Mouse (Mus musculus) lung, adult 2 months (tissue): ENCODE results near the gene Pld4. TPM values are rescaled to one million over a fixed set of nuclear protein-coding genes. Genes with fewer than 3 reads are reported as not detected.

Experiments
- DNase-seq: peaks from one replicate; pipeline ENCODE4 v3.0.0; 2022
- H3K4me1 ChIP-seq: fragments of 200-500 bp; 2 replicates; pipeline ENCODE4 v1.6.1; 2011; ENCODE audit warnings: low read length; ENCODE audit not compliant: control insufficient read depth, insufficient read depth
- H3K4me3 ChIP-seq: fragments of 200-500 bp; replicated peaks from 2 replicates; pipeline ENCODE3; 2011; ENCODE audit warnings: low read depth, mild to moderate bottlenecking, control low read depth, low read length; ENCODE audit errors: extremely low read depth
- CTCF ChIP-seq: fragments of 200-500 bp; IDR thresholded peaks from 2 replicates; pipeline ENCODE4 v1.5.1; 2011; ENCODE audit warnings: mild to moderate bottlenecking, low read length, control low read depth; ENCODE audit not compliant: insufficient read depth
- POLR2A ChIP-seq: fragments of 200-500 bp; IDR thresholded peaks from 2 replicates; pipeline ENCODE4 v1.6.1; 2011; ENCODE audit warnings: low read depth, mild to moderate bottlenecking, control low read depth, low read length, borderline replicate concordance; ENCODE audit errors: extremely low read depth
- WGBS: fragments of 180-500 bp; shearing (Covaris S2); methylation state at CpG from one replicate; pipeline ENCODE4 v1.1.7; 2018; 5-methylcytosine and 5-hydroxymethylcytosine counted together
- polyA plus RNA-seq: library from polyadenylated mRNA; depleted of rRNA; stranded (reverse); fragments of >200 nt; gene quantifications from 2 replicates; pipeline ENCODE4 v1.2.3, GENCODE M21; 2012

Pld4 gene
- polyA plus RNA-seq, 1 experiment: 90.1 TPM

GRCm38 (mm10) chr12:112763176-112763575 is 2.7 kb downstream of the Pld4 start:
- TF ChIP-seq POLR2A (no peak), CTCF (no peak)
- Histone ChIP-seq H3K4me1 (no peaks in the 10 kb centered on the region), H3K4me3 (no peak overlapping the region)
- no peak for DNase-seq
- 78% methylated on average over 4 of the region's 4 CpGs for WGBS

- Histone ChIP-seq H3K4me1 (no peaks in the 10 kb centered on the region), H3K4me3 (no peak overlapping the region)
- TF ChIP-seq POLR2A: no peak
- no peak for TF ChIP-seq CTCF
- DNase-seq: no peak
- WGBS: 80% methylated on average over 5 of the region's 5 CpGs
Measured at GRCm38 (mm10) chr12:112764141-112764540, 3.7 kb downstream of the Pld4 start.

DNA sequence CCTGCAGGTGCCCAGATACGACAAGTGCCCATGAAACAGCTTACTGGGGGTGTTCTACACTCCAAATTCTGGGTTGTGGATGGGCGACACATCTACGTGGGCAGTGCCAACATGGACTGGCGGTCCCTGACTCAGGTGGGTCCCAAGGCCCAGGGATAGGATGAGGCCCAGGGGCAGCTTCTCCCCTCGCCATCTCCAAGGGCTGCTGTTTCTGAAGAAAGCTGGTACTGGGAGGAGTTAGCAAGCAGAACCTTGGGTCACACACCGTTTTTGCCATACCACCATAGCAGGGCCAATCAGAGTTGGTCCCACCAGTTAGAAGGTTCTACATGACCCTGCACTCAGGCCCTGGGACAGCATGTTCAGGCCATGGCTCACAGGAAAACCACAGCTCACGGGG is 4.5 kb downstream of the Pld4 start:
- TF ChIP-seq CTCF (no peak), POLR2A (no peak)
- no peak for DNase-seq
- Histone ChIP-seq H3K4me1 (no peaks in the 10 kb centered on the region), H3K4me3 (no peak overlapping the region)
- 90% methylated on average over 7 of the region's 7 CpGs for WGBS

- no peak for TF ChIP-seq POLR2A
- TF ChIP-seq CTCF: no peak
- DNase-seq: no peak
- 90% methylated on average over 7 of the region's 7 CpGs for WGBS
- Histone ChIP-seq H3K4me1 (no peaks in the 10 kb centered on the region), H3K4me3 (no peak overlapping the region)
Measured at GRCm38 (mm10) chr12:112766586-112766985, 6.1 kb downstream of the Pld4 start.

DNA sequence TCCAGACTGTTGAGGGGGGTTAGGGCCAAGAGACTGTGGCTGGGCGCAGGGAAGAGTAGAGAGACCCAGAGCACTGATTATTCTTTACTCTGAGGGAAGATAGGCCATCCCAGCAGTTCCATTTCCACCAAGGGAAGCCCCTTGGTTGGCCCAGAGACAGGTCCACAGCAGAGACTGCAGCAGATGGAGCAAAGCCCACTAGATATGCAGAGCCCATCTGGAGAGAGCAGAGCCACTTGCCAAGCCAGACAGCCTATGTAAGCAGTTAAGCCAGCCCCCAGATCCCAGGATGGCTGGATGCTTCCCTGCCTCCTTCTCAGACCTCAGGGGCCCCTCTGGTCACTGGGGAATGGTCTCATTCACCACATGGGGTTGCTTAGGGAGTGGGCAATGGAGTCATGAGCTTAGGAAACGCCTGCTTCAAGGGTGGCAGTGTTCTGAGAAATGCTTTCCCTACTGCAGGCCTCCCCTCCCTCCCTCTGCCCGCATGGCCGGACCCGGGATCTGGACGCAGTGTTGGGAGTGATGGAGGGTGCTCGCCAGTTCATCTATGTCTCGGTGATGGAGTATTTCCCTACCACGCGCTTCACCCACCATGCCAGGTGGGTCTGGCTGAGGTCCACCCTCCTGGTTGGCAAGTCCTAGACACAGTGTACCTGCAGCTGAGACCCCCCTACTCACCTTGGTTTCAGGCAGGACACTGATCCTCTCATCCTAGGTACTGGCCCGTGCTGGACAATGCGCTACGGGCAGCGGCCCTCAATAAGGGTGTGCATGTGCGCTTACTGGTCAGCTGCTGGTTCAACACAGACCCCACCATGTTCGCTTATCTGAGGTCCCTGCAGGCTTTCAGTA is 6.8 kb downstream of the Pld4 start:
- DNase-seq: no peak
- Histone ChIP-seq H3K4me3 (no peak overlapping the region), H3K4me1 (no peaks in the 10 kb centered on the region)
- 88% methylated on average over 16 of the region's 16 CpGs for WGBS
- TF ChIP-seq POLR2A: no peak
- TF ChIP-seq CTCF: no peak

DNA sequence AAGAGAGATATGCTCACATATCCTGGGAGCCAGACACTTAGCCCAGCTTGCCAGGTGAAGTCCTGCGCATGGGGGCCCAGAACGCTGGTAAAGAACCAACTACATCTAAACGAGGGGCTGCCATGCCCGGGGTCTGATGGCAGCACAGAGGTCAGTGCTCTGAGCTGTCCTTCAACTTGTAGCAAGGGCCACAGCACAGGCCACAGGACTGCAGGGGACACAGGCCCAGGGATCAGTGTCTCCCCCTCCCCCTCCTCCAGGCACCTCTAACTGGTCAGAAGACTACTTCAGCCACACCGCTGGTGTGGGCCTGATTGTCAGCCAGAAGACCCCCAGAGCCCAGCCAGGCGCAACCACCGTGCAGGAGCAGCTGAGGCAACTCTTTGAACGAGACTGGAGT is 7.7 kb downstream of the Pld4 start:
- no peak overlapping the region for H3K4me3 ChIP-seq
- 81% methylated on average over 8 of the region's 8 CpGs for WGBS
- no peak for DNase-seq
- TF ChIP-seq POLR2A (no peak), CTCF (no peak)
- H3K4me1 ChIP-seq: no peaks in the 10 kb centered on the region

DNA sequence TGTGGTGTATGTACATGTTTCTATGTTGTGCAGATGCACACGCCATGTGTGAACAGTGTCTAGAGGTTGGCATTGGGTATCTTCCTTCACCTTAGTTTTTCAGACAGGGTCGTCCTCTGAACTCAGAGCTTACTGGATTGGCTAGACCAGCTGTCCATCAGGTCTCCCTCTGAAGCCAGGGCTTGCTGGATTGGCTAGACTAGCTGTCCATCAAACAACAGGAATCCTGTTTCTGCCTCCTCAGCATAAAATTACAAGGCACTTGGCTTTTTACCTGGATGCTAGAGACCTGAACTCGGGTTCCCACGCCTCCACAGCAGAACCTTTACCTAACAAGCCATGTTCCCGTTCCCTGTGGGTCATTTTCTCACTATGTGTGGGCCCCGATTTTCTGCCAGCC is 8.6 kb downstream of the Pld4 start:
- 84% methylated on average over 6 of the region's 6 CpGs for WGBS
- H3K4me3 ChIP-seq: no peak overlapping the region
- no peak for DNase-seq
- TF ChIP-seq CTCF: no peak
- TF ChIP-seq POLR2A: no peak
- H3K4me1 ChIP-seq: no peaks in the 10 kb centered on the region

- DNase-seq: no peak
- TF ChIP-seq POLR2A (no peak), CTCF (no peak)
- WGBS: 82% methylated on average over 2 of the region's 2 CpGs
- Histone ChIP-seq H3K4me3 (no peak overlapping the region), H3K4me1 (no peaks in the 10 kb centered on the region)
Measured at GRCm38 (mm10) chr12:112769751-112770150, 9.3 kb downstream of the Pld4 start.

GRCm38 (mm10) chr12:112770396-112770795 is 9.9 kb downstream of the Pld4 start:
- Histone ChIP-seq H3K4me1 (no peaks in the 10 kb centered on the region), H3K4me3 (no peak overlapping the region)
- no peak for DNase-seq
- TF ChIP-seq CTCF: no peak
- TF ChIP-seq POLR2A: no peak
- WGBS: 68% methylated on average over 4 of the region's 4 CpGs

DNA sequence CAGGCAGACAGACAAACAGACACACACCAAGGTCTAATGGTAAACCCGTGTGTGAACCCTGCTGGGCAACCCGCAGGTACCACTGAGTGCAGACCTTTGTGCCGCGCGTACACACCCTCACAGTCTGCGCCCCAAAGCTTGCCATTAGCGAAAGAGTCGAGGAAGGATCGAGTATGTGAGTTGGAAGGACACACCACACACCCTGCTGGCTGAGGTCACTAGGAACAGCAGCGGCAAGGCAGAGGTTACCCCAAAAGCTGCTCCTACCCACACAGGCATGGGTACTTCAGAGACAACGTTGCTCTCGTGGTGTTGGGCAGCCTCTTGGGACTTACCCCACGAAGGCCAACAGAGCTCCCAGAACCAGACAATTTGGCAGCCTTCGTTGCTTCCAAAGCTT is 11.9 kb downstream of the Pld4 start:
- no peak for TF ChIP-seq CTCF
- no peak for TF ChIP-seq POLR2A
- Histone ChIP-seq H3K4me3 (no peak overlapping the region), H3K4me1 (no peaks in the 10 kb centered on the region)
- DNase-seq: no peak
- 90% methylated on average over 14 of the region's 14 CpGs for whole genome bisulfite sequencing
